Mouse (Mus musculus) cerebellum, adult 2 months (tissue): ENCODE data around the gene Macf1.

Source experiments
- CTCF ChIP-seq: fragments of 200-500 bp; IDR thresholded peaks from 2 replicates; pipeline ENCODE4 v1.5.1; 2011; ENCODE audit warnings: low read depth, mild to moderate bottlenecking, control low read depth, low read length, moderate library complexity, borderline replicate concordance; ENCODE audit not compliant: insufficient read depth
- POLR2A ChIP-seq: fragments of 200-500 bp; IDR thresholded peaks from 2 replicates; pipeline ENCODE4 v1.6.1; 2011; ENCODE audit warnings: low read length, control low read depth, borderline replicate concordance; ENCODE audit not compliant: insufficient read depth

- TF ChIP-seq POLR2A (no peak), CTCF (no peak)
These were observed 260.1 kb downstream of the Macf1 start for GRCm38 (mm10) chr4:123424050-123424449.
